Mouse (Mus musculus) hematopoietic multipotent progenitor cell, adult 10-12 weeks (in vitro differentiated cells): ENCODE results near the gene 4921509C19Rik. TPM values are rescaled to one million over a fixed set of nuclear protein-coding genes. Genes with fewer than 3 reads are reported as not detected.

Experiments
- polyA plus RNA-seq: library from polyadenylated mRNA; stranded (reverse); fragments of >175 nt; gene quantifications from 2 replicates; pipeline ENCODE4 v1.2.3, GENCODE M21; 2012; ENCODE audit warnings: low replicate concordance

Gene 4921509C19Rik
- not detected in 2 replicates for polyA plus RNA-seq

DNA sequence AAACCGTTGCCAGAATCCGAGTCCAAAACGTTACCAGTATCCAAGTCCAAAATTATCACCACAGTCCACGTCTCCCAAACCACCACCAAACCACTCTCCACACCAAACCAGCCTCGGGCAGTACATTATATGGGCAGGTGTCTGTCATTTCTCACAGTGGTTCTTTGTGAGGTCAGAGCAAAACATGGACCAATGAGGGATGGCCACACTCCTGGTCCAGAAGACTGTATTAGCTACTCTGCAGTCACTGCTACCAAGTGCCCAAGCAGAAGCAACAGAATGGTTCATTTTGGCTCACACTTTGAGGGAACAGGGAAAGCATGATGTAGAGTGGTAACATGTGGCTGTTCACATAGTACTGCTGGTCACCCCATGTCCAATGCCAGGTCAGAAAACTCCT lies at the start of gene 4921509C19Rik:
Gene 4921509C19Rik, minus strand, starts transcription at position 101 of the 400 bp plus-strand sequence.

DNA sequence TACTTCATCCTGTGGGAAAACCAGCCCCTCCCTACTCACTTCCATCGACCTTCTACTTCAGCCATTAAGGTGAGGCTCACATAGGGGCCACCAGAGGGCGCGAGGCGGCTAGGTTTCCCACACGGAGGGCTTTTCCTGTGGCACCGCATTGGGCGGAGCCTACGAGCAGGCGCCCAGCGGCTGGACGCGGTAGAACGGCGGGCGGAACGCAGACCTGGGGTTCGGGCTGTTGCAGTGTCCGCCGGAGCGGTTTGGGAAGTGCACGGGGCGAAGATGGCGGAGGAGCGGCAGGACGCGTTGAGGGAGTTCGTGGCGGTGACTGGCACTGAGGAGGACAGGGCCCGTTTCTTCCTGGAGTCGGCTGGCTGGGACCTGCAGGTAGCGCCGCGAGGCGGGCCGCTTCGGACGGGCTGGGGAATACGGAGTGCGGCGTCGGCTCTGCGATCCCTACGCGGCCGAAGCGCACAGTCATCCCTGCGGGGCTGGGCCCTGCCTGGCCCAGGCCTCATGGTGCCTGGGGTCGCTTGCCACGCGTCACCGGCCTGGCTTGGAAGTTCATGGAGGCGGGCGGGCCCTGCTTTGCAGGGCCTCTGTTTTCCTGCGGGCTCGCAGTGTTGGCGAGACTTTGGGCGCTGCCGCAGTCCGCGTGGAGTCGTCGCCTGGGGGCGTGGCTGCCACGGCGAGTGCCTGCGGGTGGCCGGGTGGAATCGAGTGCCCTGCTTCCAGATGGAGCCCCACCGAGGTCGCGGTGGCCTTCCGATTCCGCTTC lies 18.3 kb upstream of the 4921509C19Rik start, which contains the start of gene Nsfl1c:
Gene Nsfl1c, plus strand, starts transcription at position 148 of the 769 bp plus-strand sequence.

Other genes with a start within 250 kb of the 4921509C19Rik start
- 68.4 and 83.8 TPM in 2 replicates for gene Nsfl1c, start 18.0 kb upstream of the 4921509C19Rik start, polyA plus RNA-seq
- gene Fkbp1a, start 66.3 kb upstream of the 4921509C19Rik start, polyA plus RNA-seq, result 93.5 and 95.8 TPM in 2 replicates
- 2.4 and 3.6 TPM in 2 replicates for gene Sdcbp2, start 96.5 kb upstream of the 4921509C19Rik start, polyA plus RNA-seq
- 0.03 and 0.09 TPM in 2 replicates for gene Snph, start 156.4 kb upstream of the 4921509C19Rik start, polyA plus RNA-seq
- not detected in 2 replicates for gene Rad21l, start 192.4 kb upstream of the 4921509C19Rik start, polyA plus RNA-seq
- gene Tmem74b, start 225.9 kb upstream of the 4921509C19Rik start, polyA plus RNA-seq, result not detected in 2 replicates